Mouse (Mus musculus): ENCODE results near the gene Slc5a6.

Slc5a6 gene

DNA sequence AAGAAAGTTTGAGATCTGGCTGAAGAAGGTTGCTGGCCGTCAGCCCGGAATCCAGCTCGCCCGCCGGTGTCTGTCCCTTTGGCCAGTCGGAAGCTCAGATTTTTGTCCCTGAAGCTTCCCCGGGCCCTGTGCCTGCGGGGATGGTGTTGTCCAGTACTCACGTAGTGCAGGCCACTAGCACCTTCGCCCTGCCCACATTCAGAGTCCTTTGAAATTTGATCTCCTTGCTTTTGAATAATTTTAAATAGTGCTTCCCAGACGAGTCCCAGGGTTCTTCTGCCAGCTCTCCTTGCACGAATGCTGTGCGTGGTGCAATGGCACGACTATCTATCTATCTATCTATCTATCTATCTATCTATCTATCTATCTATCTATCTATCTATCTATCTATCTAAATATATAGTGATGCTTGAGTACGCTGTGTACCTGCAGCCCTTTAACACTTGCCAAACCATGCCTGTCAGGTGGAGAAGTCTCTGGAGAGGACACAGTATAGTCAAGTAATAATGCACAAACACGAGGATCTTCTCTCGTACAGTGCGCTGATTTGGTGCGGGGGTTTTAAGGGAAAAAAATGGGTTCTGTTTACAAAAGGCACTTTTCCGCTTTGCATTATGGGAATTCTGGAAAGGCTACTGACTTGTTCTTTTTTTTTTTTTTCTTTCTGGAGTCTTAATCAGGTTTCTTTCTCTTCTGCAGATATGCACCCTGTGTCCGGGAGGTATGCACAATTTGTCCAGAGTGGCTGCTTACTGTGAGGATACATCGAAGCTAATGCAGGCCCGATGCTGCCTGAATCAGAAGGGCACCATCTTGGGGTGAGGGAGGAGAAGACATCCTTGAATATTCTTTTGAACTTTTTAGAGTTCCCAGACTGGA lies at the start of gene Slc5a6:
TSS of gene Slc5a6 (minus strand) at position 162 of the 879 bp plus-strand sequence.
- peak; percentile 79 for DNase-seq

DNA sequence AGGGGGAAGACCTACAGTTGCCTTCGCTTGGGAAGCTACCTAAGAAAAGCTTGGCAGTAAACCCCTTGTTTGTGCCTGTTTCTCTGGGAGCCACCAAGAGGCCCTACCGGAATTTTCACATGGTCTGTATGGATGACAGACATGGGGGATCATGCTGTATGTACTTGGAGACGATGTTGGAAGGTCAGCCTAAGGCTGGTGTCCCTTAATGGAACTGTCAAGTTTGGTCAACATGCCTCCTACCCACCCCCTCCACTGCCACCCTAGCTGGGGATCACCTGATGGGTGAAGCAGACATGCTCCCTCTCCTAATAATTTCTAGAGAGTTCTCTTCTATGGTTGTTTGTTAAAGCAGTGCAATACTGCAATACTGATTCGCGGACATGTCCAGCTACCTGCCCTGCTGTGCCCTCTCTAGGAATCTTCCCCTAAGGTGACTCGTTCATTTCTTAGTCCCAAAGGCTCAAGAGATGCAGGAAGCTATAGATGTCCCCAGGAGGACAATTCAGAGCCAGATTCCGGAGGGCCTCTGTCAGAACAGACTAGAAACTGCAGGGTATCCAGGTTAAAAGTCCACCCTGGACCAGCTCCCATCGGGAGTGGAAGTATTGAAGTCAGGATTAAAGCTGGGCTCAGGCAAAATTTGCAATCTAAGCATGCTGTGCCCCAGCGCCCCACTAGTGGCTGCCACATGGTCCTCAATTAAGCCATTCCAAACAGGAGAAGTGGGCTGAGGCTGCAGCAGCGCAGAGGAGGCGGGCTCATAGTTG lies 47.2 kb upstream of the Slc5a6 start:
- peak; percentile 11 for DNase-seq

- DNase-seq: peak; percentile 60
Measured at GRCm38 (mm10) chr5:31094799-31095691, 46.3 kb upstream of the Slc5a6 start.

GRCm38 (mm10) chr5:31094100-31094798 lies 45.5 kb upstream of the Slc5a6 start:
- peak; percentile 48 for DNase-seq

DNA sequence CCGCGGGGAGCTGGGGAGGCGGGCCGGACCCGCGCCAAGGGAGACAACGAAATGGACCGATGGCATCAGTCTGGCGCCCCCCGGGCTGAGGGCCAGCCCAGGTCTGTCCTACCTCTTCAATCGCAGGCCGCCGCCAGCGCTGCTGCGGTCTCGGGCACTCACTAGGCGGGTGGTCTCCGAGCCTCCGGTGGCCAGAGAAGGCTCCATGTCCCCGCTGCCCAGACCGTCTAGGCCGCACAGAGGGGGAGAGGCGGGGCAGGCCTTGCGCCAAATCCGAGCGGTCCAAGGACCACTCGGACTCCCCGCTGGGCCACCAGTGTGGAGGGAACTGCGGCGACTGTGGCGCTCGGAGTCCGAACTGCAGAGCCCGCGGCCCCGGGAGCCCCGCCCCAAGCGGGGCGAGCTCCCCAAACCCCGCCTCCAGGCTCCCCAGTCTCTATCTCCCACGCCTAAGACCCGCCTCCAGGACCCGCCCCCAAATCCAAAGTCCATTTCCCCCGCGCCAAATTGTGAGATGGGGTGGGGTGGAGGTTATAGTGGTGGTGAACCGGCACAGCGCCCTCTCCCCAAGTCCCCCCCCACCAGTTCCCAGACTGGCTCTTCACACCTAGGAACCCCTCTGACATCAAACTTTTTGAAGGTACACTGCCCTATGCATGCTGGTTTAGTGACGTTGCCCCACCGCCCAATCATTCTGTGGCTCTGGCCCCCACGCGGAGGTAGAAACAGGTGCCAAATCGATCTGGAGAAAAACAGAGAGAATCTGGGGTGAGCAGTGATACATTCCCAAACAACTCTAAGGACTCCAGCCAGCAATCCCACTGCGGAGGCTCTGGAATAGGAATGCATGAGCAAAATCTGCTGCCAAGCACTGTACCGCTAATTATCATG lies 44.7 kb upstream of the Slc5a6 start:
- DNase-seq: peak; percentile 61

GRCm38 (mm10) chr5:31092231-31092975 lies 43.7 kb upstream of the Slc5a6 start:
- peak; percentile 11 for DNase-seq

DNA sequence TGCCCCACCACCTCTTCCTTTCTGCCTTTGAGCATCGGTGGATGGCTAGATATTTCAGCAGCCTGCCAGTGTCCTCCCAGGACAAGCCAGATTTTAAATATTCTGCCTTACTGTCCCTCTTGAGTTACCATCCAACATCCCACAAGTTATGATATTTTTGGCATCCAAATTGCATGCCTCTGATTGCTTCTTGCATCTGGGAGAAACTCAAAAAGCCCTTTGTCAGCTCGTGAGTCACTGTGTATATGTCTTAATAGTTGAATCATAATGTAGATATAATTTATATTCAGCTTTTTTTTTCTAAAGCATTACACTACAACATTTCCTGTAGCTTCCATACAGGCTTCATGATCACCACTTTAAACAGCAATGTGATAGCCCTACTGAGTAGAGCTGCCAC lies 38.4 kb upstream of the Slc5a6 start:
- no peak for DNase-seq

- DNase-seq: no peak
Measured at GRCm38 (mm10) chr5:31086606-31087005, 37.9 kb upstream of the Slc5a6 start.

- DNase-seq: peak; percentile 25
Measured at GRCm38 (mm10) chr5:31083949-31084348, 35.2 kb upstream of the Slc5a6 start.

DNA sequence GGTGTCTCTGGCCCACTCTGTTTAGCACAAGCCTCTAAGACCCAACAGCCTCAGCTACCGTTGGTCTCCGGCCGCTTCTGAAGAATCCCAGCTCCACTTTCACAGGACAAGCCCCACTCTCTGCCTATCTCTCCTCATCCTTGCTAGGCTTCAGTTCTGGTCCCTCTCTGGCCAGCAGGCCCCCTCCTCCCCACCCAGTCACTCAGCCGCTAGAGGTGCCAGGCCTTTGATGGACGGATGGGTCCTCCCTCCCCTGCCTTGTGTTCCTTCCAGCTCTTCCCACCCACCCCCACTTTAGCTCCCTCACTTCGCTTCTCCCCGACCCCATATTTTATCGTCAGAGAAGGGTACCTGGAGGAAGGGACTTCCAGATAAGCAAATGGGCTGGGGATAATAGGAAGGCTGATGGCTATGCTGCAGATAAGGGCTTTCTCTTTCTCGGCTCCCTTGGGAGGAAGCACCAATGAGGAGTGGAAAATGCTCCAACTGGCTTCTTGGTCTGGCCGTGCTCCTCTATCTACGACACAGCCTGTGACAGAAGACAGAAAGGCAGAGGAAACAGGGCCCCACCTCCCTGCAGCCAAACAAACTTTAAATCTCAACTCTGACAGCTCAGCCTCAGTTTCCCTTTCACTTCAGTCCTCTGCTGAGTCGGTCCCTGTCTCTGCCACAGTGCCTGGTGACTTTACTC lies 34.4 kb upstream of the Slc5a6 start:
- DNase-seq: no peak

DNA sequence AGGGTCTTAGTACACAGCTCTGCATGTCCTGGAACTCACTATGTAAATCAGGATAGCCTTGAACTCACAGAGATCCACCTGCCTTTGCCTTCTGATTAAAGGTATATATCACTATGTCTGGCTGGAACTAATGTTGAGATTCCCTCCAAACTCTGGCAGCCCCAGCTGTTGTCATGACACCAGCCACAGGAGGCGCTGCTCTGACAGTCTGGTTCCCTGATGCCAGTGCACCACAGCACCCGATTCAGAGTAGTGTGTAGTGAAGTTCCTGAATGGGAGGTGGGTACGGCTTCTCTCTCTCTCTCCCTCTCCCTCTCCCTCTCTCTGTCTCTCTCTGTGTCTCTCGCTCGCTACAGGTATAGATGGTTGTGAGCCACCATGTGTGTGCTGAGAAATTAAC lies 33.6 kb upstream of the Slc5a6 start:
- DNase-seq: peak; percentile 73

DNA sequence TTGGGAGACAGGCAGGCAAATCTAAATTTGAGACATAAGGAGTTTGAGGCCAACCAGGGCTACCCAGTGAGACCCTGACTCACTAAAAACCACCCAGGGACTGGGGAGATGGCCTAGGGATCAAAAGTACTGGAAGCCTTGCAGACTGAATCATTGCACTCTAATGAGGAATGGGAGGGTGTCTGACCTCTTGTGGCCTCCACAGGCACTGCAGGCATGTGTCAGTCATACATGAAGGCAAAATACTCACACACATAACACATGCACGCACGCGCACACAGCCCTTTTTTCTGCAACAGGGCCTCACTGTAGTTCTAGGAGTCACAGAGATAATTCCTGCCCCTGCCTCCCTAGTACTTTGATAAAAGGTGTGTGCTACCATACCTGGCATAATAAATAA lies 32.7 kb upstream of the Slc5a6 start:
- DNase-seq: peak; percentile 54

DNA sequence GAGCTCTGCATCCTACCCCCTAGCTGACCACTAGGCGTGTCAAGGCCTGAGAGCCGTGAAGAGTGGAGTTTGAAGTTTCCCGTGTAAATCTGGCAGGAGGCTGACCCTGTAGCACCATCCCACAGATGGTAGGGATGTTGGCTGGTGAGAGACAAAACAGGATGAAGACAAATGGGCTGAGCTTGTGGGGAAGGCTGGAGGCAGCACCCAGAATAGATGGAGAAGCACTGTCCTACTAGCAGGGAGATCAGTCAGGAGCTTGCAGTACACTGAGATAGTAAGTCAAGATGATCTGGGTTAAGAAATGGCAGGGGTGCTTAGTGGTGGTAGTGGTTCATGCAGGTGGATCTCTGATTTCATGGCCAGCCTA lies 32.1 kb upstream of the Slc5a6 start:
- DNase-seq: no peak

DNA sequence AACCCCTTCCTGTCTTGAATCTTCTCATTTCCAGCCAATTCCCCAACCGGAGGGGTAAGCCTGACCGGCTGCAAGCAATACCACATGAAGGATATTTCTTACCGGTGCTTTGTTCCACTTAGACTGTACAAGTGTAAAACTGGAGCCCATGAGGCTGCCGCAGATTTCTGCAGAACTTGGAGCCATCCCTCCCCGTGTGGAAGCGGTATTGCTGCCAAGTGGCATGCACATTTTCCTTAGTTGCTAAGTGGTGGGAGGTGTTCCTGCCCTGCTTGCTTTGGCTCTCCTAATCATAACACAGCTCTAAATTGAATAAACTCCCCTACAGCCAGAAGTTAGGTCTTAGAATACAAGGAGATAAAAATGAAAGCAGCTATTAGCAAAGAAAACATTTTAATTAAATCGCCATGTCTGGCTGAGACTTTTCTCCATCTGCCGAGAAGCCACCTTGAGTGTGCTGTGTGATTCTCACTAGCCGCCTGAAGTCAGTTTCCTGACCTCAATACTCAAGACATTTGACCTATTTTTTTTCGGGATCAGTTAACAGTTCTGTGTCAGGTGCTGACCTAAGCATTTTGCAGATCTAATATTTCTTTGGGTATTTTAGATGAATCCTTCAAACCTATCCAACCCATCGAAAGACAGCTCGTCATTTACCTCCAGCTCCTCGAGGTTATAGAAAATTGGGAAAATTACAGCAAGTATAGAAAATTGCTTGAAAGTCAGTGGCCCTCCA lies 31.5 kb upstream of the Slc5a6 start:
- no peak for DNase-seq

DNA sequence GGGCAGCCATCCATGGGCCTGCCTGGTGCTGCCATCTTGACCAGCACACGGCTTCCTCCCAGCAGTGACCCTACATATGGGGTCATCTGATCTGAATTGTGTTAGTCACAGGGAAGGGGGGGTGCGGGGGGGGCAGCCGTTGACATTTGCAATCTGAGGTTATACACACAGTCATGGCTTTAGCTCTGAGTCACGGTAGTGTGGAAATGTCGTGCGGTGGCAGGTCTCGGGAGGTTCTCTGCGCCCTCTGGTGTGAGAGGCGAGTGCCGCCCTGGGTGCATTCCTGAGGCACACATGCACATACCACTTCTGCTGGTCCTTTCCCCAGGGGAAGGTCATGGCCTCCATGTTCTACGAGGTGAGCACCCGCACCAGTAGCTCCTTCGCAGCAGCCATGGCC lies 27.6 kb upstream of the Slc5a6 start:
- no peak for DNase-seq

DNA sequence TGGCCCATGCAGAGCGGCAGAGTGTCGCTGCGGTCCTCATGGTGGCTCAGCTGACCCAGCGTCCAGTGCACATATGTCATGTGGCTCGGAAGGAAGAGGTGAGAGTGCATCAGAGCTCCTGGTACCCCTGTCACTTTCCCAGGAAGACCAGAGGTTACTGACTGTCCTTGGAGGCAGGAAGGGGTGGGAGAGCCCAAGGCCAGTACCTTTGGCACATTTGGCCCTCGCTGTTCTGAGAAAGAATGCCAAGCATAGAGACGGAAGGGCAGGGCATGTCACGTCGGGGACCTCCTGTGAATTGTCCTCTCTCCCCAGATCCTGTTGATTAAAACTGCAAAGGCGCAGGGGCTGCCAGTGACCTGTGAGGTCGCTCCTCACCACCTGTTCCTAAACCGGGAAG lies 24.5 kb upstream of the Slc5a6 start:
- no peak for DNase-seq

GRCm38 (mm10) chr5:31071821-31072220 lies 23.1 kb upstream of the Slc5a6 start:
- no peak for DNase-seq

DNA sequence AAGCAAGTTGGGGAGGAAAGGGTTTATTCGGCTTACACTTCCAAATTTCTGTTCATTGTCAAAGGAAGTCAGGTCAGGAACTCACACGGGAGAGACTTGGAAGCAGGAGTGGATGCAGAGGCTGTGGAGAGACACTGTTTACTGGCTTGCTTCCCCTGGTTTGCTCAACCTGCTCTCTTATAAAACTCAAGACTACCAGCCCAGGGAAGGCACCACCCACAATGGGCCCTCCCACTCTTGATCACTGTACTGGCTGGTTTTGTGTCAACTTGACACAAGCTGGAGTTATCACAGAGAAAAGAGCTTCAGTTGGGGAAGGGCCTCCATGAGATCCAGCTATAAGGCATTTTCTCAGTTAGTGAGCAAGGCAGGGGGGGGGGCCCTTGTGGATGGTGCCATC lies 22.3 kb upstream of the Slc5a6 start:
- no peak for DNase-seq

DNA sequence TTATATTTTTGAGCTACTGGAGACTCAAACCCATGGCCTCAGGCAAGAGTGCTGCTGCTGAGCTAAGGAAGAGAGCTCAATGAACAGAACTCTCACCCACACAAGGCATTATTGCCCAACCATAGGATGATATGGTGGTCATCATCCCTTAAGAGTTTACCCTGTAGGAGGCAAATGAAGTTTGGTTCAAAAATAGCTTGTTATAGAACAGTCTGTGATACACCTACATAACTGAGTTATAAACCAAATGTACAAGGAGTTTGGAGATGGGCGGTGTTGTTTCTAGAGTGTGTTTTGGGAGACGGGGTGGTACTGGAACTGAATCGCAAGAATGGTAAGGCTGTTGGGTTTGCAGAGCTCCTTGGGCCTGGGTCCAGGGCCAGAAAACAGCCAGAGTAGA lies 21.1 kb upstream of the Slc5a6 start:
- no peak for DNase-seq

Measured in embryo, embryonic 11 days (tissue).